Mouse (Mus musculus) CD8-positive naive resting alpha-beta T cell, adult 57 days (primary cell): ENCODE results near the gene Ifi207. TPM values are rescaled to one million over a fixed set of nuclear protein-coding genes. Genes with fewer than 3 reads are reported as not detected.

Source experiments
- total RNA-seq: library from RNA; stranded (reverse); gene quantifications from one replicate; pipeline ENCODE4 v1.2.4, GENCODE M21; 2023

Gene Ifi207
- total RNA-seq = 1.4 TPM

GRCm38 (mm10) chr1:173741656-173742055, at the start of gene Ifi207:
Gene Ifi207 (minus strand): TSS chr1:173741747.

DNA sequence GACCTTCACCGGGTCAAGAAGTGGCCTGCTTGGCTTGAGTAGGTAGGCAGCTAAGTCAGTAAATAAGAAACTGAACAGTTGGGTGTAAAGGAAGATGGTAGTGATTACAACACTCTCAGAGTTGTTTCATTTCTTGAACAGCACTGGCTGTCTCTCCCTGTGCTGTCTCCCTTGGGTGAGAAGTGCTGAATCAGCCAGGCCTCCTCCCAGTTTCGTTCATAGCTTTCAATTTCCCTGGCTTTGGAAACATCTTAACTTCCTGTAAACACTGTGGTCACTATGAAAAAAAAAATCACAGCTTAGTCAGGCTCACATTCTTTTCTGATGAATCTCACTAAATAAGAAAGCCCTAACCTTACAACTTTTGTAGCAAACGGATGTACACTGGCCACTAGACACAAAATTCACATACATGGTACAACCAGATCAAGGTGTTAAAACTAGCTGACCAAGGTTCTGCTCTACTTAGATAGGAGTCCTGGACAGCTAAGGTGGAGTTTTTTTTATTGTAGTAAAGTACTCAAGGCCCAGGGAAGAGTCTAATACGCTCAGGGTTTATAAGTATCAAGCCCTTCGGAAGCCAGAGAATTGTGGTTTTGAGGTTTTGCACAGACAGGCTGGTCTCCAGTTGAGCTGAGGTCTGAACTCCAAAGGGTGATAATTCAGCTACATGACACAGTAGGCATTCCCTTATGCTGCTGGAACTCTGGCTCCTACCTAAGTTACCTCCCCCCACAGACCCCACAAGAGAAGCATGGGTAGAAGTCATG, 25.5 kb upstream of the Ifi207 start, which contains the start of gene Ifi204:
TSS of gene Ifi204 (minus strand) at position 96 of the 770 bp plus-strand sequence.

DNA sequence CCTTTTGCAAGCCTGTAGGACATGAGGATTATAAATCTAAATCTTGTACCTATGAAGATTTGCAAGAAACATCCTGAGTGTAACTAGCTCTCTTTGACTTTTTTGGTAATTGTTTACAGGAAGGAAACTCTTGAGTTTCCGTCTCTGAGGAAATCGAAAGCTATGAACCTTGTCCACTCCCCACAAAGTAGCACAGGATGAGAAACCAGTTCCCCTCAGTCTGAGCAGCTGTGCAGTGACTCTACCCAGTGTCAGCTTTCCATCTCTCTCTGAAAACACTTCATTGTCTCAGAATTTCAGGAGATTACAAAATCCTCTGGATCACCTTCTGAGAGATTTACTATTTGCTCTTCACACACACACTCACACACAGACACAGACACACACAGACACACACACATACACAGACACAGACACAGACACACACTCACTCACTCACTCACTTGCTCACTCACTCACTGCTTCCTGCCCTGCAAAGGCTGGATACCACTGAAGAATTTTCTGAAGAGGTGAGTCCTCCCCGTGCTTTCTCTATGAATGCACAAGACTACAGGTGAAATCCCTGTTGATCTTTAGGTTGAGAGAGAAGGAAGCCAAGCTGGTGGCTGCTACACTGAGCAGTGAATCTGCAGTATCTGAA, 68.0 kb downstream of the Ifi207 start, which contains the start of gene Ifi208:
TSS of gene Ifi208 (plus strand) at position 218 of the 640 bp plus-strand sequence.

Other genes with a start within 250 kb of the Ifi207 start
- 55.3 TPM for gene Ifi214, start 205.8 kb downstream of the Ifi207 start, total RNA-seq
- gene Ifi213, start 142.5 kb downstream of the Ifi207 start, total RNA-seq = 206 TPM
- 130 TPM for gene Ifi209, start 110.8 kb downstream of the Ifi207 start, total RNA-seq
- gene Ifi208, start 68.1 kb downstream of the Ifi207 start, total RNA-seq = 117 TPM
- 7.7 TPM for gene Ifi204, start 25.2 kb upstream of the Ifi207 start, total RNA-seq
- gene Ifi211, start 171.3 kb upstream of the Ifi207 start, total RNA-seq = not detected
- gene Mndal, start 200.7 kb upstream of the Ifi207 start, total RNA-seq = 253 TPM
- gene Ifi203, start 200.9 kb upstream of the Ifi207 start, total RNA-seq = 163 TPM
- gene Ifi202b, start 241.0 kb upstream of the Ifi207 start, total RNA-seq = not detected